Comparison of ENCODE assay signal across 25 mouse cellular contexts in genomic region chr7:82838414-82838813, GRCm38 (mm10). TPM values are rescaled to one million over a fixed set of nuclear protein-coding genes. Genes with fewer than 3 reads are reported as not detected.
DNase-seq lines count a peak whose midpoint lies in the region; ATAC-seq lines count a peak whose summit lies in the region.
"Had no signal": no experiment of that assay in that cellular context is flagged by ENCODE, and none has a peak within 500 bp of the region (broad histone marks: within the 10 kb centered on the region; RNA-seq: fewer than 3 reads in every experiment).

No protein-coding gene starts in this region.

- 55% methylated on average over 1 of the region's 1 CpGs for WGBS in intestine, embryonic 15.5 days
- WGBS in intestine, embryonic 16.5 days = 34% methylated on average over 1 of the region's 1 CpGs
- 59% methylated on average over 1 of the region's 1 CpGs for WGBS in midbrain, embryonic 11.5 days

- H3K27me3 ChIP-seq in intestine, embryonic 15.5 days (replicated peaks) = no peaks in the 10 kb centered on the region
- no peaks in the 10 kb centered on the region for H3K27me3 ChIP-seq in intestine, embryonic 16.5 days (replicated peaks; ENCODE audit: control insufficient read depth, insufficient read depth, low read length)
- H3K27me3 ChIP-seq in midbrain, embryonic 11.5 days (ENCODE audit: control insufficient read depth, insufficient read depth, low read length) = no peaks in the 10 kb centered on the region
- H3K27me3 ChIP-seq: forebrain, embryonic 13.5 days; limb, embryonic 15.5 days; midbrain, embryonic 15.5 days; Patski had no signal

- H3K9ac ChIP-seq in intestine, embryonic 15.5 days = no peak overlapping the region
- no peak overlapping the region for H3K9ac ChIP-seq in intestine, embryonic 16.5 days (ENCODE audit: low read depth, low read length)
- no peak overlapping the region for H3K9ac ChIP-seq in midbrain, embryonic 11.5 days (ENCODE audit: low read length)
- H3K9ac ChIP-seq: forebrain, embryonic 13.5 days; hindbrain, embryonic 14.5 days; limb, embryonic 15.5 days; midbrain, embryonic 15.5 days had no signal

- ATAC-seq in intestine, embryonic 15.5 days = no peak
- no peak for ATAC-seq in intestine, embryonic 16.5 days
- peak; percentile 36; the same call in 1 of the 2 replicates for ATAC-seq in megakaryocyte, adult 5-6 weeks (ENCODE audit: poor library complexity, severe bottlenecking)
- no peak for ATAC-seq in midbrain, embryonic 11.5 days (ENCODE audit: low FRiP score)
- ATAC-seq: CD4-positive, CD25-positive, alpha-beta regulatory T cell, adult 4 months; forebrain, embryonic 13.5 days; midbrain, embryonic 15.5 days; Patski had no signal

- H3K27ac ChIP-seq in intestine, embryonic 15.5 days = 0 out of 2 replicates have a peak overlapping the region, but pooled peaks have one; percentile 48
- H3K27ac ChIP-seq in intestine, embryonic 16.5 days (ENCODE audit: low read length) = no peak overlapping the region
- no peak overlapping the region for H3K27ac ChIP-seq in midbrain, embryonic 11.5 days (ENCODE audit: low read depth, low read length)
- H3K27ac ChIP-seq: forebrain, embryonic 13.5 days; hindbrain, embryonic 14.5 days; limb, embryonic 15.5 days; midbrain, embryonic 15.5 days had no signal

- H3K36me3 ChIP-seq in intestine, embryonic 15.5 days = no peaks in the 10 kb centered on the region
- no peaks in the 10 kb centered on the region for H3K36me3 ChIP-seq in intestine, embryonic 16.5 days (ENCODE audit: control insufficient read depth, insufficient read depth, low read length)
- no peaks in the 10 kb centered on the region for H3K36me3 ChIP-seq in midbrain, embryonic 11.5 days (ENCODE audit: control insufficient read depth, insufficient read depth, low read length)
- H3K36me3 ChIP-seq: limb, embryonic 15.5 days; midbrain, embryonic 15.5 days had no signal

- H3K4me3 ChIP-seq in intestine, embryonic 15.5 days (replicated peaks) = no peak overlapping the region
- H3K4me3 ChIP-seq in intestine, embryonic 16.5 days (ENCODE audit: low read length) = no peak overlapping the region
- H3K4me3 ChIP-seq in midbrain, embryonic 11.5 days (ENCODE audit: low read depth, low read length) = no peak overlapping the region
- H3K4me3 ChIP-seq: erythroblast, embryonic 14.5 days; forebrain, embryonic 13.5 days; limb, embryonic 15.5 days; megakaryocyte, embryonic 14.5 days; midbrain, embryonic 15.5 days had no signal

- no peak overlapping the region for H3K4me2 ChIP-seq in intestine, embryonic 15.5 days (replicated peaks)
- no peak overlapping the region for H3K4me2 ChIP-seq in intestine, embryonic 16.5 days (ENCODE audit: low read depth, low read length)
- no peak overlapping the region for H3K4me2 ChIP-seq in midbrain, embryonic 11.5 days
- H3K4me2 ChIP-seq: forebrain, embryonic 13.5 days; heart, embryonic 11.5 days; hindbrain, embryonic 14.5 days; limb, embryonic 15.5 days; midbrain, embryonic 15.5 days had no signal

- no peaks in the 10 kb centered on the region for H3K9me3 ChIP-seq in intestine, embryonic 15.5 days
- H3K9me3 ChIP-seq in intestine, embryonic 16.5 days (ENCODE audit: control insufficient read depth, low read length) = no peaks in the 10 kb centered on the region
- H3K9me3 ChIP-seq in midbrain, embryonic 11.5 days (ENCODE audit: control insufficient read depth, low read length) = no peaks in the 10 kb centered on the region
- H3K9me3 ChIP-seq: forebrain, embryonic 13.5 days; limb, embryonic 15.5 days; midbrain, embryonic 15.5 days had no signal

- H3K4me1 ChIP-seq in intestine, embryonic 15.5 days (replicated peaks) = peaks cover 4% of the 10 kb centered on the region; the same call in 1 of the 2 replicates
- 0 out of 2 replicates have a peak, but pooled peaks cover 5% of the 10 kb centered on the region for H3K4me1 ChIP-seq in intestine, embryonic 16.5 days (ENCODE audit: control insufficient read depth, insufficient read depth, low read length)
- peaks cover 6% of the 10 kb centered on the region for H3K4me1 ChIP-seq in midbrain, embryonic 11.5 days (ENCODE audit: control insufficient read depth, insufficient read depth, low read length)

- peak; percentile 28 for DNase-seq in A20 (ENCODE audit: low read depth, low spot score)
- peak; percentile 26 for DNase-seq in brain, adult 2 months (ENCODE audit: low read depth, low spot score)
- DNase-seq in adrenal gland, adult 8-10 months = no peak
- no peak for DNase-seq in midbrain, embryonic 11.5 days (ENCODE audit: low spot score, missing footprints)
- DNase-seq: adrenal gland, postnatal 14 days; cerebellum, adult 18-20 months; cerebellum, postnatal 25 days; gastrocnemius, postnatal 36 days; heart, postnatal 10 days; kidney, adult 18-20 months; kidney, postnatal 10 days; right cerebral cortex, postnatal 25 days; thymus, postnatal 14 days had no signal

RNA-seq across cellular contexts. Expression of gene Mex3b, which starts 28.7 kb away (rescaled TPM):
- 7.8 and 9.0 TPM in 2 replicates for polyA plus RNA-seq in intestine, embryonic 15.5 days (2015; fragmentation: Nextera tagmentation; extraction: Ambion mirVana)
- 4.8 TPM in 2 replicates for polyA plus RNA-seq in intestine, embryonic 16.5 days (2015; fragmentation: Nextera tagmentation; extraction: Ambion mirVana)
- total RNA-seq in megakaryocyte, adult 5-6 weeks (2015) = 2.5 and 3.7 TPM in 2 replicates
- total RNA-seq in megakaryocyte, adult 5-6 weeks (2017) = 3.9 and 5.2 TPM in 2 replicates
- total RNA-seq in adrenal gland, adult 8-10 months (2022) = 1 to 10 TPM; 1.8 to 2.6 (median 1.9) TPM
- 31.6 and 35.5 TPM in 2 replicates for polyA plus RNA-seq in midbrain, embryonic 11.5 days (2014; fragmentation: Nextera tagmentation; extraction: Ambion mirVana)

Comparison
In these comparisons a context has a peak if more than half of its experiments do, and no peak if none do; other contexts are left out.
1. DNase-seq: peak in A20 (single experiment) and brain, adult 2 months (single experiment); none in adrenal gland, adult 8-10 months (single experiment) and midbrain, embryonic 11.5 days (single experiment).